Mouse (Mus musculus): ENCODE data around the gene Nceh1. TPM values are rescaled to one million over a fixed set of nuclear protein-coding genes. Genes with fewer than 3 reads are reported as not detected.

Nceh1 gene
- polyA plus RNA-seq (2015; fragmentation: Nextera tagmentation; extraction: Ambion mirVana) = 6.5 and 7.0 TPM in 2 replicates

DNA sequence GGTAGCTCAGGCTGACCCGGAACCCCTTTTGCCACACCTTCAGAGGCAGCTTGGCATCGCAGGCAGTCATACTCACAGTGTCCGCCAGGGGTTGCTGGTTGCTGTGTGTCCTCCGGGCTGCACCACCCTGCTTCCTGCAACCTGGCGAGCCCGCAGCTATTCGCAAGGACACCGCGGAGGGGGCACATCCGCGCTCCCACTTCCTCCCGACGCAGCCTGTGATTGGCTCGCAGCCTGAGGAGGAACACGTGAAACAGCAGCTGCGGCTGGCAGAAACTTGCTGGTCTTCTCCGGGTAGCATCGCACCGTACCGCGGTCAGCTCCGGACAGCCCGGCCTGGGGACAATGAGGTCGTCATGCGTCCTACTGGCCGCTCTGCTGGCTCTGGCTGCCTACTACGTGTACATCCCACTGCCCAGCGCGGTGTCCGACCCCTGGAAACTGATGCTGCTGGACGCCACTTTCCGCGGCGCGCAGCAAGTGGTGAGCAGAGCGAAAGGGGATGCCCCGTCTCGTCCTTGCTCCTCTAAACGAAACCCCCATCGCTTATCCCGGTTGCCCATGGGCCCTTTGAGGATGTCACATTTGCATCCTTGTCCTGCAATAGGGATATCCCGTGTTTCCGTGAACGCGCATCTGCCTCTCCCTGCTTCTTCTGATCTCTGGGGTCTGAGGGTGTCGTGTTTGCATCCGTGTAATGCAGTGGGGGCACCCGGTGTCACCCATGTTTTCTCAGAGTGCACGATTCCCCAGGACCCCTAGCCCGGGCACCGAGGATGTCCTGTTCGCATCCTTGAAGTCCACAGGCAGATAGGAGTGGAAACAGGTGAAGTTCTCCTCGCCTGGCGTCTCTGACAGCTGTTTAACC is at the start of gene Nceh1:
Gene Nceh1, plus strand, starts transcription at position 233 of the 868 bp plus-strand sequence.
- WGBS = 1% methylated on average over 54 of the region's 54 CpGs
- Histone ChIP-seq H3K9me3 (no peaks in the 10 kb centered on the region), H3K9ac (peak within 1 kb of the TSS; percentile 78), H3K27ac (replicated peaks) (no peak within 1 kb of the TSS; the same call in 1 of the 2 replicates), H3K4me1 (replicated peaks) (peaks cover 10% of the 10 kb centered on the region), H3K4me3 (peak within 1 kb of the TSS; percentile 80), H3K27me3 (no peaks in the 10 kb centered on the region; the same call in 1 of the 2 replicates), H3K36me3 (no peaks in the 10 kb centered on the region), H3K4me2 (peak within 1 kb of the TSS; percentile 96)
- ATAC-seq (ENCODE audit: low read depth) = peak; percentile 99

DNA sequence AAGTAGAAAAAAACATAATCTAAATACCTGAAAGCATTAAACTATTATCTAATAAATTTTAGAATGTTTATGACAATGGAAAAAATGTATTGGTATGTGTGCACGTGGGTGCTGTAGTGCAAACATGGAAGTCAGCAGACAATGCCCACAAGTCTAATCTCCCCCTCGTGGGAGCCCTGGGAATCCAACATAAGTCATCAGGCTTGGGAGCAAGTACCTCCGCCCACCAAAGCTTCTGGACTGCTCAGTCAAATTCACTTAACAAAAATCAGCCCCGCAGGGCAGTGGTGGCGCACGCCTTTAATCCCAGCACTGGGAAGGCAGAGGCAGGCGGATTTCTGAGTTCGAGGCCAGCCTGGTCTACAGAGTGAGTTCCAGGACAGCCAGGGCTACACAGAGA is 42.7 kb upstream of the Nceh1 start:
- WGBS = 89% methylated on average over 8 of the region's 8 CpGs
- ATAC-seq (ENCODE audit: low read depth) = no peak
- Histone ChIP-seq H3K4me2 (no peak overlapping the region), H3K9ac (no peak overlapping the region), H3K36me3 (peaks cover 32% of the 10 kb centered on the region), H3K27ac (replicated peaks) (no peak overlapping the region), H3K9me3 (no peaks in the 10 kb centered on the region), H3K4me3 (no peak overlapping the region), H3K27me3 (no peaks in the 10 kb centered on the region), H3K4me1 (replicated peaks) (no peaks in the 10 kb centered on the region)

DNA sequence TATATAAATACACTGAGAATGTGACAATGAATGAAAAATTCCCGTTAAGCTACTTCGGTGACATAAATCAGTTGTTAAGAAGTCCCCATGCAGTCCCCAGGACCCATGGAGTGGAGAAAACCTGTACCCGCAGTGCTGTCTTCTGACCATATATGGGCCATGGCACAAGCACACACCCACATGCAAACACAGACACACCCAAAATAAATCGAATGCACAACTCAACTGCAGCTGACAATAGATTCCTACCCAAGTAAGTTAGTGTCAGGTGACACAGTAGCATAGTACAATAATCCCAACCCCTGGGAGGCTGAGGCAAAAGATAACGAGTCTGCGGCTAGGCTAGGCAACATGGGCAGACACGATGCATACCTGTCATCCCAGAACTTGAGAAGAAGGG is 39.2 kb upstream of the Nceh1 start:
- Histone ChIP-seq H3K9me3 (no peaks in the 10 kb centered on the region), H3K4me1 (replicated peaks) (no peaks in the 10 kb centered on the region), H3K9ac (no peak overlapping the region), H3K27me3 (no peaks in the 10 kb centered on the region), H3K27ac (replicated peaks) (no peak overlapping the region), H3K4me3 (no peak overlapping the region), H3K36me3 (peaks cover 17% of the 10 kb centered on the region), H3K4me2 (no peak overlapping the region)
- WGBS = 93% methylated on average over 7 of the region's 7 CpGs
- no peak for ATAC-seq (ENCODE audit: low read depth)

DNA sequence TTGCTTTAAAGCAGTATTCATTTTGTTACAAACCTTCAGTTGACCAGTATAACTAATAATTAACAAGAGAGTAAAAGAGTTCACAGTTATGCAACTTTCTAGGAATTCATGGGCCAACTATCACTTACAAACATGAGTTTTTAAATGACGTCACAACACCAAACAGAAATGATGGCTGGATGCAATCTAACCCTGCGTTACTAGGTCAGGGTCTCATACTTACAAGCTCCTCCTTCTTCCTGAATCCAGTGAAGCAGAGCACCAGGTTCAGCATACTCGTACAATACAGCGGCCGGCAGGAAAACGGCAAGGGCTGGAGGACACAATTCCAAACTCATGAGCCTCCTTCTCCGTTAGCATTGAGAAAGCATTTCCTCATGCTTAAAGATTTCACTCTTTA is 37.0 kb upstream of the Nceh1 start:
- Histone ChIP-seq H3K9ac (no peak overlapping the region), H3K4me1 (replicated peaks) (no peaks in the 10 kb centered on the region), H3K36me3 (peaks cover 12% of the 10 kb centered on the region), H3K27ac (replicated peaks) (no peak overlapping the region), H3K27me3 (no peaks in the 10 kb centered on the region), H3K4me3 (no peak overlapping the region), H3K9me3 (no peaks in the 10 kb centered on the region), H3K4me2 (no peak overlapping the region)
- 92% methylated on average over 7 of the region's 7 CpGs for WGBS
- ATAC-seq (ENCODE audit: low read depth) = no peak

DNA sequence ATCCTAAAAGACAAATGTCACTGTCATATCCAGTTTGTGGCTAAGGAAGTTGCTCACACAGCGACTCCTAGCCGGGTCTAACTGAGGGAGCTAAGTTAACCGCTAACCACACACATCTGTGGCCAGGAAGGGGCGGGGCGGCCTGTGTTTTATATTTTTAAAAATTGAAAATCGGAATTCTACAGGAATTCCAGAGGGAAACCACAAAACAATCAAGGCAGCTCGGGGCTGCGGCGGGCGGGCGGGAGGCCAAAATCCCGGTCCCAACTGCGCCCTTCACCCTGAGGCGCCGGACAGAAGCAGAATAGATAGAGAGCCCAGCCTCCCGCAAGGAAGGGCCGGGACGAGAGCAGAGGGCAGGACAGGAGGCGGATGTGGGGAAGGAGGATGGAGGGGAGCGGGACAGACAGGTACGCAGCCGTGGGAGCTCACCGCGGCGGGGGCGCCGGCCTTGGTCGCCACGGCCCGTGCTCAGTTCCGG is 29.5 kb upstream of the Nceh1 start:
- peak; percentile 65; the same call in 1 of the 2 replicates for ATAC-seq (ENCODE audit: low read depth)
- Histone ChIP-seq H3K36me3 (no peaks in the 10 kb centered on the region), H3K27ac (replicated peaks) (no peak overlapping the region), H3K4me2 (peak overlapping the region; percentile 91), H3K9me3 (no peaks in the 10 kb centered on the region), H3K27me3 (no peaks in the 10 kb centered on the region), H3K9ac (peak overlapping the region; percentile 66), H3K4me3 (peak overlapping the region; percentile 87), H3K4me1 (replicated peaks) (peaks cover 25% of the 10 kb centered on the region)
- under 1% methylated on average over 18 of the region's 31 CpGs for WGBS

DNA sequence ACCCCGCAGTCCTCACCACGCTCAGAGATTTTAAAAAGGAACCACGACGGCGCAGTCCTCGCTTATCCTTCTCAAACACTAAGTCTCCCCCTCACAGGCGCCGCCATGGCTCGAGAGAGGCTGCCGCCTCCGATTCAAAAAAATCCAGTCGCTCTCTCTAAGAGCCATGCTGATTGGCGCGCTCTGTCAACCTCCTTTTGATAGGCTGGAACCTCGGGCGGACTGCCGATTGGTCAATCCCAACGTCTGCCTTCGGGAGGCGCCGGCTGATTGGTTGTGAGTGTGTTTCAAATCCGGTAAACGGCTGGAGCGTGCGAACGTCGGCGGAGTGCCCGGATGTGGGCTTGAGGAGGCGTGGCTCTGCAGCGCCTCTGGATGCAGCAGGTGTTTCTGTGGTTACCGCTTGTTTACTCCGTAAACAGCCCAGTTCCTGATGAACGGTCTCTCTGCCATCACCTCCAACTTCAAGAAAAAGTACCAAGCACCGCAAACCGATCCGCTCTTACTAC is 29.0 kb upstream of the Nceh1 start, which contains the start of gene Ect2:
Gene Ect2, minus strand, starts transcription at position 178 of the 509 bp plus-strand sequence.
- peak within 1 kb of the TSS; percentile 87 for H3K4me3 ChIP-seq
- ATAC-seq (ENCODE audit: low read depth) = peak; percentile 100
- H3K27me3 ChIP-seq = no peaks in the 10 kb centered on the region
- peak within 1 kb of the TSS; percentile 91 for H3K4me2 ChIP-seq
- peaks cover 25% of the 10 kb centered on the region for H3K4me1 ChIP-seq (replicated peaks)
- WGBS = under 1% methylated on average over 37 of the region's 37 CpGs
- H3K36me3 ChIP-seq = no peaks in the 10 kb centered on the region
- peak within 1 kb of the TSS; percentile 66 for H3K9ac ChIP-seq
- H3K27ac ChIP-seq (replicated peaks) = 0 out of 2 replicates have a peak within 1 kb of the TSS, but pooled peaks have one; percentile 23
- H3K9me3 ChIP-seq = no peaks in the 10 kb centered on the region

DNA sequence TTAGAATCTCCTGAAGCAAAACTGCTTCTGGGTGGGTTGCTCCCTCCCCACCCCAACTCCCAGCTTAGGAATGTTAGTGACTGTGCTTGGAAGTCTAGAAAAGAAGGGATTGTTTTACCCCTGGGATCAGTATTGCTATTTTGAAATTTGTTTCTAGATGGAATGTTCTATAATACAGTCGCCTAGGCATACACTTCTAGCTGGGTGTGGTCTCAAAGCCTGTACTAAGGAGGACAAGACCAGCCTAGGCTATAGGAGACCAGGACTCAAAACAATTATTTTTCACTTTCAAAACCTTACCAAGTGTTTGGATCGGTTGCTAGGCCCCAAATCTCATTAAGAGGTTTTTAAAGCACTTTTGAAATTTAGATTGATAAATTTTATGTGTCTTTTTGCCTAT is 28.5 kb upstream of the Nceh1 start:
- no peaks in the 10 kb centered on the region for H3K9me3 ChIP-seq
- H3K4me3 ChIP-seq = peak overlapping the region; percentile 87
- peak overlapping the region; percentile 60 for H3K9ac ChIP-seq
- WGBS = 67% methylated on average over 2 of the region's 2 CpGs
- no peaks in the 10 kb centered on the region for H3K27me3 ChIP-seq
- peak; percentile 48 for ATAC-seq (ENCODE audit: low read depth)
- H3K27ac ChIP-seq (replicated peaks) = 0 out of 2 replicates have a peak overlapping the region, but pooled peaks have one; percentile 23
- H3K4me2 ChIP-seq = peak overlapping the region; percentile 54
- no peaks in the 10 kb centered on the region for H3K36me3 ChIP-seq
- H3K4me1 ChIP-seq (replicated peaks) = peaks cover 25% of the 10 kb centered on the region

DNA sequence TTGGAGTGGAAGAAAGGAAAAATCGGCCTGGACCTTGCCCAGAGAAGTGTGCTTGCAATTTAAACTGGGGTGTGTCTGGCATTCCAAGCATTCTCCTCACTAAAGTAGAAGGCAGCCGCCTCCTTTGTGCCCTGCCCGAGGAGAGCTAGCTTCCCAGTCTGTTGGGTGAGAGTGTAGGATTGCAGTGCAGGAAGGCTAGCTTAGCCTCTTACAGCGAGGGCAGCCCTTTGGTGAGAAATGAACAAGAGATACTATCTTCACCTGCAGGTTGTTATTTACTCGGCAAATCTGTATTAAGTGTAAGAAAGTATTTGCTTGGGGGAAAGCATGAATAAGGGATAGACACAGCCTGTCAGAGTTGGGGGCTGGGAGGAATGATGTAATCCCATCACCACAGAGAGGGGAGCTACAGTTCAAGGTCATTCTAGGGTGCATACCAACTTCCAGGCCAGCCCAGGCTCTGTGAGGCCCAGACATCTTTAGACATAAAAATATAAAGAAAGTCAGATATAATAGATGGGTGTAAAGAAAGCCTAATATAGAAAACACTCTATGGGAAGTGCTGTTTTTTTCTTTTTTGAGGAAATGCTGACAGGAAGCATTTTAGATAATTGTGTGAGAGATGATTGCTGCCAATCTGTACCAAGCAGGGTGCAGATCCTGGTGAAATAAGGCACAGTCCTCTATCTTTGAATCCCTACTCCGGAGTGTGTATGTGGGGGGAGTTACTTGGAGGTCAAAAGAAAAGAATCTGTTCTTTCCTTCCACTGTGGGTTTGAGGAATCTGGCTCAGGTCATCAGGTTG is 27.5 kb upstream of the Nceh1 start:
- WGBS = 17% methylated on average over 6 of the region's 6 CpGs
- Histone ChIP-seq H3K9me3 (no peaks in the 10 kb centered on the region), H3K27me3 (no peaks in the 10 kb centered on the region), H3K4me2 (no peak overlapping the region), H3K4me1 (replicated peaks) (peaks cover 25% of the 10 kb centered on the region), H3K27ac (replicated peaks) (no peak overlapping the region), H3K4me3 (no peak overlapping the region), H3K9ac (no peak overlapping the region), H3K36me3 (no peaks in the 10 kb centered on the region)
- no peak for ATAC-seq (ENCODE audit: low read depth)

DNA sequence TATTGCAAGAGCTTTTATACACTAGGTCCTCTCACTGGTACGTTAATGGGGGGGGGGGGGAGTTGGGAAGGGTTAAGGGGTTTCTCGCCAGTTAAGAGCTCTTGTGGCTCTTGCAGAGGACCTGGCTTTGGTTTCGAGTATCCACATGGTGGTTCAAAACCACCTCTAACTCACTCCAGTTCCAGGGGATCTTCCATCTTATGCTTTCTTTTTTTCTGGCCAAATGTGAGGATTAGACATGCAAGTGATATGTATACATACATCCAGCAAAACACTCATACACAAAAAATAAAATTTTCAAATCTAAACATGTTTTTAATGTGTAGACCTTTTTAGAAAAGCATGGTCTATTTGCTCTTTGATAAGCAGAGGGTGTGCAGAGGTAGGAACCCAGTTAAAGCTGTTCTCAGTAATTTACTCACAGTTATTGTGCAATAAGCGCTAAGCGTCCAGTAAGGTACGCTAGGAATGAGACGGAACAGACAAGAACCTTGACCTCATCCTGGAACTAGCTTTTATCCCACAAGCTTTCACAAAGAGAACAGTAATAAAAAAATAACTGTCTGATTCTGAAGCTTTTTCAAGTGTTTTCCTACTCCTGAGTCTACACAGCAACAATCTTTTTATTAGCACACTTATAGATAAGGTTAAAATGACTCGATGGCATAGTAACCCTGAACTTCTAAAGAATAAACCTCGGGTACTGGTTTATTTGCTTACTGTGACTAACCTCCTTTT is 26.7 kb upstream of the Nceh1 start:
- ATAC-seq (ENCODE audit: low read depth) = no peak
- peaks cover 25% of the 10 kb centered on the region for H3K4me1 ChIP-seq (replicated peaks)
- 75% methylated on average over 9 of the region's 9 CpGs for WGBS
- no peaks in the 10 kb centered on the region for H3K27me3 ChIP-seq
- H3K4me3 ChIP-seq = no peak overlapping the region
- H3K4me2 ChIP-seq = no peak overlapping the region
- H3K9ac ChIP-seq = no peak overlapping the region
- no peak overlapping the region for H3K27ac ChIP-seq (replicated peaks)
- no peaks in the 10 kb centered on the region for H3K36me3 ChIP-seq
- H3K9me3 ChIP-seq = no peaks in the 10 kb centered on the region

DNA sequence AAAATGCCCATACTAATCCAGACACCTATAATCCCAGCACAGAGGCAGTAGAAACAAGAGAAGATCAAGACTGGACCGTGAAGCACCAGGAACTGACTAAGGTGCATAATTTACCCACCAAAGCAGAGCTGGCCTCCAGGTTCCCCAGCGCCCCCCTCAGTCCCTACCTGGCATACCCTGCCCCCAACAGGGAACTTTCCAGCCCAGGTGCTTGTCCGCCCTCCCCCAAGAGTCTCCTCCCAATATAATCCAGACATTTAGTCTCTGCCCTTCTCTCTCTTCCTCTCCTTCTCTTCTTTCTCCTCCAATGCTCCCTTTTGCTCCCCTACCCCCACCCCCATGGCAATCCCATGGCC is 26.2 kb upstream of the Nceh1 start:
- Histone ChIP-seq H3K27ac (replicated peaks) (no peak overlapping the region), H3K4me2 (no peak overlapping the region), H3K9me3 (no peaks in the 10 kb centered on the region), H3K9ac (no peak overlapping the region), H3K4me3 (no peak overlapping the region), H3K27me3 (no peaks in the 10 kb centered on the region), H3K36me3 (no peaks in the 10 kb centered on the region), H3K4me1 (replicated peaks) (peaks cover 23% of the 10 kb centered on the region)
- WGBS = 62% methylated on average over 3 of the region's 3 CpGs
- ATAC-seq (ENCODE audit: low read depth) = no peak

DNA sequence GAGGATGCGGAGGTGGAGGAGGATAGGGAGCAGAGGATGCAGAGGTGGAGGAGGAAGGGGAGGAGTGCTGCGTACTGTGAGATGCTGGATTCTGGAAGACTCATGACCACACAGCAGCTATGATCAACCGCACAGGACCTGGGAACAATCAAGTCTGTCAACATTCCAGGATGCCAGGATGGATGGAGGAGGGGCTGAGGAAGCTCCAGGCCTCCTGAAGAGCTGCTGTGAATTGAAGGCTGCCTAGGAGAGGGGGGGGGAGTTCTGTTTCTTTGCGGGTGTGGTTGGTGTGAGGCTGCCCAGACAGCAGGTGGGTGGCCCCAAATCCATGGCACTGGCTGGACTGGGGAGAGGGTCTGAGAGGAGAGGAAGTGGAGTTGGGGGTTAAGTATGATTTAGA is 23.9 kb upstream of the Nceh1 start:
- Histone ChIP-seq H3K4me3 (no peak overlapping the region), H3K9ac (no peak overlapping the region), H3K27ac (replicated peaks) (no peak overlapping the region), H3K4me1 (replicated peaks) (peaks cover 6% of the 10 kb centered on the region), H3K9me3 (no peaks in the 10 kb centered on the region), H3K4me2 (no peak overlapping the region), H3K27me3 (no peaks in the 10 kb centered on the region), H3K36me3 (no peaks in the 10 kb centered on the region)
- WGBS = 57% methylated on average over 4 of the region's 4 CpGs
- ATAC-seq (ENCODE audit: low read depth) = no peak
